Mouse (Mus musculus): ENCODE data around the gene Psma5.

Psma5 gene

GRCm38 (mm10) chr3:108282401-108283240, 25.9 kb downstream of the Psma5 start:
- DNase-seq (ENCODE audit: low spot score in 2 of 2): no peak

- DNase-seq (ENCODE audit: low spot score in 2 of 2): no peak
Observed at GRCm38 (mm10) chr3:108283241-108283561, 26.5 kb downstream of the Psma5 start.

DNA sequence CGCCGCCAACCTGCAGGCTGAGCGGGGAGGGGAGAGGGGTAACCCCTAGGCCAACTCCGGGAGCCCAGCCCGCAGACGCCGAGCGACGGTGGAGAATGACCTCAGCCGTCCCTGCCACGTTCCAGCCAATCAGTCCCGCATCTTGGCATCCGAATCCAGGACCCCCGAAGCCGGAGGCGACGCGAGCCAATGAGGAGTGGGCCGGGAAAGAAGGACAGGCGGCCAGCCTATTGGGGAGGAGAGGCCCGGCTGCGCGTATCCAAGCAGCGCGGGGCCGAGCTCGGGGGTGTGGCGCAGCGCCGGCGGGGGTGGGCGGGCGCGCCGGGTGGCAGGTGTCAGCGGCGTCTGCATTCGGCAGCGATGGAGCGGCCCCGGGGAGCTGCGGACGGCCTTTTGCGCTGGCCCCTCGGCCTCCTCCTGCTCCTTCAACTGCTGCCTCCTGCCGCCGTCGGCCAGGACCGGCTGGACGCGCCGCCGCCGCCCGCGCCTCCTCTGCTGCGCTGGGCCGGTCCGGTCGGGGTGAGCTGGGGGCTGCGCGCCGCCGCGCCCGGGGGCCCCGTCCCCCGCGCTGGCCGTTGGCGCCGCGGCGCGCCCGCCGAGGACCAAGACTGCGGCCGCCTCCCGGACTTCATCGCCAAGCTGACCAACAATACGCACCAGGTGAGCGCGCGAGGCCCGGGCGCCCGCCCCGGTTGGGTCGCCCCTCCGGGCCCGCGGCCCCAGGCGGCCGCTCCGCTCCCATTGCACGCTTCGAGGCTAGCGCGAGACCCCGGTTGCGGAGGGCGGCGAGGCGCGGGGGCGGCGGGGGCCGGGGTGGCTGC, 27.3 kb downstream of the Psma5 start, which contains the start of gene Sort1:
Gene Sort1, plus strand, starts transcription at position 302 of the 821 bp plus-strand sequence.
- peak; percentile 47 to 59 for DNase-seq (ENCODE audit: low spot score in 2 of 2)

GRCm38 (mm10) chr3:108285078-108285711, 28.5 kb downstream of the Psma5 start:
- DNase-seq (ENCODE audit: low spot score in 2 of 2): no peak

DNA sequence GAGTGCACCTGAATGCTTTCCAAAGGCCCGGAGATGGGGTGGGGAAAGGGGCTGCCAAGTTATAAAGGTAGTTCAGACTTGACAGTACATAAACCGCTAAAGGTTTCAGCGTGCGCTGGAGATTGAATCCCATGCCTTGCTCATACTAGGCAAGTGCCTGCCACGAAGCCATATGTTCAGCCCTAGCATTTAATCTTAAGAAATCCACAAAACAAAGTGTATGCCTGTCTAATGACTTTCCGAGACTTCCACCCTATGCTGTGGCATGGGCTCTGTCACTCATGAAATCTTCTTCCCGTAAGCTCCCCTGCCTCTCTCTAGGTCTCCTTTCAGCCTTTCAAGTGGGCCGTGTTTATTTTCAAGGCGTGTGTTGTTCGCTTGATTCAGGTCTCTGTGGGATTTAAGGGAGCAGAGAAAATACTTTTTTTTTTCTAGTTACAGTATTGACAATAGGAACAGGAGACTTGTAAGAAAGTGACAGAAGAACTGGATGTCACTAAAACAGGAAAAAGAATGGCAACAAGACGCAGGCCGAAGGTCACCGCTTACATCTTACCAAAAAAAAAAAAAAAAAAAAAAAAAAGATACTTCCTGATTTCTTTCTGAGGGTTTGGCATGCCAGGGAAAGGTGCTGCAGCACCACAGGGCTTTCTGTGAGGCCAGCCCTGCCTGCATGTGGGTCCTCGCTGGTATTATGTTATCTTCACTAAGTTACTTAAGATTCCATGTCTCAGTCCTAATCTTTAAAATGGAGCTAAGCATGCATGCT, 30.1 kb downstream of the Psma5 start:
- no peak for DNase-seq (ENCODE audit: low spot score in 2 of 2)

GRCm38 (mm10) chr3:108287811-108288805, 31.4 kb downstream of the Psma5 start:
- no peak for DNase-seq (ENCODE audit: low spot score in 2 of 2)

DNA sequence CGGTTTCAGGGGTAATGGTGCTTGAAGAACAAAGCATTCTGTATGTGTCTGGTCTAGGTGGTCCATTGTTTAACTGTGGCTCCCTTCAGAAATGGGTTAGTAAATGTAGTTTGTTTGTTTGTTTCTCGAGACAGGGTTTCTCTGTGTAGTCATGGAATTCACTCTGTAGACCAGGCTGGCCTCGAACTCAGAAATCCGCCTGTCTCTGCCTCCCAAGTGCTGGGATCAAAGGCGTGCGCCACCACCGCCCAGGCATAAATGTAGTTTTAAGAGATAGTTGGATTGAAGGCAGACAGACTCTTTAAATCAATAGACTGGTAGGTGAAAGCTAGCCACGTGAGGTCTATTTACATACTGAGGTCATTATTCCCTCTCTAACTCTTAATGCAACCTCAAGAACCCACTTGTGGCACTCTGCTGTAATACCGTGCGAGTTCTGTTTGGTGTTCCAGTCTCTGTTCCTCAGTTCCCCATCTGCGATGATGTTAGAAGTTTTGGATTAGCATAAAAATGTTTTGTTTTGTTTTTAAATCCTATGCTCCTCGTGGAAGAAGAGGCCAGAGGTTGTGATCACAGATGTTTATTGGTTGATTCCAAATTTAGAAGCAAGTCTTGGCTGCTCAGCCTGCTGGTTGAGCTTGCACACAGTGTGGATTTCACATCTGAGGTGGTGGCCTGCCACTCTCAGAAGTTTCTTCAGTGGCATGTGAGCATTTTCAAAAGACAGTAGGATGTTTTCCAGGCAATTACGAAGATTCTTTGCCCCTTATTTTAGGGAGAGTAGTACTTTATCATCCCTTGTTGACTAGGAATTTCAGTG, 32.8 kb downstream of the Psma5 start:
- no peak for DNase-seq (ENCODE audit: low spot score in 2 of 2)

DNA sequence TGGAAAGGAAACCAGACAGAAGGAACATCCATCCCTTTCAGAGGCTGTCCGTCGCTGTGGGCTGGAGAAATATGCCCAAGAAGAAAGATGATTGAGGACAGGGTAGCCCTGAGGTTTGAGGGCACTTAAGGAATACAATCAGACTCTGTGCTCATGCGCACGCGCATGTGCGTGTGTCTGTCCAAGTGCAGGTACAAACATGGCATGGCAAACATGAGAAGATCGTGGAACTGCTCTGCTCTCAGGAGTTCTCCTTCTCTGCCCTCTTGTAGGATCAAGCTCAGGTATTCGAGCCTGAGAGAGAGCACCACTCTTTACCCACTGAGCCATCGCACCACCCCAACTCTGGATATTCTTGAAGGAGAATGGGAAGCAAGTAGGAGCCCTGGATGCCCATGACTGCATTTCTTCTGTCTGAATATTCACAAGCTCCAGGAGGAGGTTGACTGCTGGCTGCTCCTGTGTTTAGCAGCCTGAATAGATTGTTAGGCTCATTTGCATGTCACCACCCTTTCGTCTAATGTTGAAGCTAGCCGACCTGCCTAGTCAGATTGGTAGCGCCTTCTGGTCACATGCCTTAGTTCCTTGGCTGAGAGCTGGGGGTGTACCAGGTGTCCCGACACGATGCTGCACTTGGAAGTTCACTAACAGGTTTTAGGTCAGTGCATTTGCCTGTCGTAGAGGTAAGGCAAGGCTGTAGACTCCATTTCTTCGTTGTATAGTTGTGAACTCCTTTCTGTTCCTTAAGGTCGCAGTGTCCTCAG, 34.5 kb downstream of the Psma5 start:
- no peak for DNase-seq (ENCODE audit: low spot score in 2 of 2)

- DNase-seq (ENCODE audit: low spot score in 2 of 2): no peak
Observed at GRCm38 (mm10) chr3:108294398-108294797, 37.7 kb downstream of the Psma5 start.

DNA sequence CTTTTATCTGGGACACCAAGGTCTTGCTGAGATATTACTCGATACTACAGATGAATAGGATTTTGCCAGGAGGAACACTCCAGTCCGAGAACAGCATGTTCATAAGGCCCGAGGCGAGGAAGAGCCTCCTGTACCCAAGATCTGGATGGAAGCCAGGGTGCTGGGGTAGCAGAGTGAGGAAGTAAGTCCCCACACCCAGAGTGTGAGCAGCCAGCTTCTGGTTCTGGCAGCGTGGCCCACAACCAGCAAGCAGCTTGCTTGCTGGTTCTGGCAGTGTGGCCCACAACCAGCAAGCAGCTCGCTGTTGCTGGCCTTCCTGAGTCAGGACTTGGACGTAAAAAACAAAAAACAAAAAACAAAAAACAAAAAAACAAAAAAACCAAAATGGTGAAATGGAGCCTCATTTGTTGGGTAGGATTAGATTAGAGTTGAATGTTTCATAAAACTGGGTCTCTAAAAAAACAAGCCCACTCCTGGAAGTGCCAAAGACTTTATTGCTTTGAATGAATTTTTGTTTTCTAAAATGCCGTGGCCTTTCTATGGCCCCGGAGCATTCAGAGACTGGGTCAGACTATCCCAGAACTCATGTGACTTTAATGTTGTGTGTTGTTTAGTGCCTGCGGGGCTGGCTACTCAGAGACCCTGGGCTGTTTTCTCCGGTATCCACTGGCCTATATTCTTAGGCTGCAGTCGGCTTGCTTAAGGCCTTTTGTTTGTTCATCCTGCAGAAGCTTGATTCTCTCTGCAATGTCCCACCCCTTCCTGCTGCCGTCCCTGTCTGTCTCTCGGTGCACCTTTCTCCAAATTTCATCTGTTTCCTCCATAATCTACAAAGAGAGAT, 38.9 kb downstream of the Psma5 start:
- peak; percentile 34 to 36 for DNase-seq (ENCODE audit: low spot score in 2 of 2)

DNA sequence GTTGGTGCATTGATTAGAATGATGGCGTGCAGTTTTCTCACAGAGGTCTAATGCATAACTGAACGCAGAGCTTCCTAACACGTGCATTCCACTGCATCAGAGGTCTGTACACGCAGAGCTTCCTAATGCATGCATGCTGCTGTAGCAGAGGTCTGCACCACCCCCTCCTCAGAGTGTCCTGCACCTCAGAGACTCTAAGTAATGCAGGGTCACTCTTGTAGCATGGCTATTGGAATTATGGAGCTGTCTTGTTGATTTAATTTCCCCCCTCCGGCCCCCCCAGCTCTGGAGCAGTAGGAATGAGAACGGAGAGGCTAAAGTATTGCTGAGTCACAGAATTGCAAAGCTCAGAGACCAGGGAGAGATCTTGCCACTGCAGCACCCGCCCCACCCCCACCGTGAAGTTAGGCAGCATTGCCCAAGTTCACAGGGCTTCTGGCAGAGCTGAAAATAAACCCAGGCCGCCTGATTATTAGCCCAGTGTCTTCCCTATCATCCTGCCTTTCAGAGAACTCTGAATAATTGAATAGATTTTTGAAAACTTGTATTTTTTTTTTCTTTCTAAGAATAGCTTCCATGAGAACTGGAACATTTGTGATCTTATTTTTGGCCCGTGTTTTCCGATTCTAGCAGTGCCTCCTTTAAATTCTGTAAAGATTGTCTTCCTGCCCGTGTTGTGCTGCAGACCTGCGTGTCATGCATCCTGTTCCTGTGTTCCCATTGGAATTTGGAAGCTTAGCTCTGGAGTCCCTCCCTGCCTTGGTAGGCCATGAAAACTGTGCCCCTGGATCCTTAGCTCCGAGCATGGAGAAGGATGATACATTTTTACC, 39.7 kb downstream of the Psma5 start:
- peak; percentile 36 to 37 for DNase-seq (ENCODE audit: low spot score in 2 of 2)

- no peak for DNase-seq (ENCODE audit: low spot score in 2 of 2)
Observed at GRCm38 (mm10) chr3:108297050-108297419, 40.3 kb downstream of the Psma5 start.

GRCm38 (mm10) chr3:108297603-108298553, 41.2 kb downstream of the Psma5 start:
- DNase-seq (ENCODE audit: low spot score in 2 of 2): no peak

- DNase-seq (ENCODE audit: low spot score in 2 of 2): no peak
Observed at GRCm38 (mm10) chr3:108300455-108301030, 43.8 kb downstream of the Psma5 start.

DNA sequence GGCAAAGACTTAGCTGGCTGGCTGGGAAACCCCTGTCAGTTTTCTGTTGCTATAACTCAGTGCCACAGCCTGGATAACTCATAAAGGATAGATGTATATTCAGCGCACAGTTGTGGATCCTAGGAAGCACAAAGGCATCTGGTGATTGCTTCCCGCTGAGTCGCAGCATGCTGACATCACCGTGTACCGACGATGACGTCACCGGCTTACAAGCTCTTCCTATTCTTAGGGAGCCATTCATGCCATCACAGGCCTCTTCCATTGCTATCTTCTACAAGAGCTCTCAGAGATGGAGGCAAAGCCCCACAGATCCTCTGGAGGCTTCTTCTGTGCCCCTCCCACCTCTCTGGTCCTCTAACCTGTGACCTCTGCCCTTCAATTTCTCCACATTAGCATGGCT, 47.0 kb downstream of the Psma5 start:
- DNase-seq (ENCODE audit: low spot score in 2 of 2): no peak

All from spleen, postnatal 36 days (tissue).